Mouse (Mus musculus): ENCODE measurements around the gene Saxo1. TPM values are rescaled to one million over a fixed set of nuclear protein-coding genes. Genes with fewer than 3 reads are reported as not detected.

The Saxo1 gene
- not detected in 2 replicates for polyA plus RNA-seq (2012)

DNA sequence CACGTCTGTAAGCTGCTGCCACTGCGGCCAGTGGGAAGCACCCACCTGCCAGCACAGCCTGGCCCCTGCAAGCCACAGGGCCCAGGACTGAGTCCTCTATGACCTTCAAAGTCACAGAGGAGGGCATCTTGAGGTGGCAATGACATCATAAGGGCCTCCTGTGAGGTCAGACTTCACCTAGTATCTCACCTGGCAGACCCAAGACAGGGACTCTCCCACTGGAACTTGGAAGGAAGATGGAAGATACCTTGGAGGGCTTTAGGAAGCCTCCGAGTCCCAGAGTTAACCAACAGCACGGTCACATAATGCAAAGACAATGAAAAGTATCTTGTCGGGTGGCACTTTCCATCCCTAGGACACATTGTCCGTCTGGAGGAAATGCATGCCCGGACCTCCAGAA lies at the start of gene Saxo1:
Gene Saxo1 (minus strand): TSS at position 101 of the 400 bp plus-strand sequence.

DNA sequence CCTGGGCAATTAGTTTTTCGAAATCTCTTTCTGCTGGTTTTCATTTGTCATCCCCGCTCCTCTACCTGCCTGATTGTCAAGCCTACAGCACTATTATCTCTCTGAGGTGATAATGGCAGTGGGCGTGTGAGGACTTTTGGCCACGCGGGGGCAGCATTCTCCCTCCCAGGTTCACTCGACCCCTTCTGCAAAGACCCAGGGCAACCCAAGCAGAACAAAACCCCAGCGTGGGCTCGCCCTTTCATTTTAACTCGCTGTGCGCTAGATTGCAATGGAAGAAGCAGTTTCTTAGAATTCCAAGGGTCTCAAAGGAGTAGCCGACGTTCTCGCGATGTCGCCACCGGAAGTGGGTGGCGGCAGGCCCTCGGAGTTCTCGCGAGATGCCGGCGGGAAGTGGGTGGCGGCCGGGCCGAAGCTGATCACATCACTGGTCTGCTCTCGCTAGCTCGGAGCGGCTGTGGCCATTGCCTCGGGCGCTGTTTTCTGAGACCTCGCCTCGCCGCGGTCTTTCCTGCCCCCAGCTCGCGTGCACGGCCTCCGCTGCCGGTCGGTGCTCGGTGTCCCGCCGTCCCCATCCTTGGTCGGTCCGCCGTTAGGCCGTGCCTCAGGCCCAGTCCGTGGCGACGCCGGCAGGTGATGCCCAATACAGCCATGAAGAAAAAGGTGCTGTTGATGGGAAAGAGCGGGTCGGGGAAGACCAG lies 17.3 kb upstream of the Saxo1 start, which contains the start of gene Rraga:
Gene Rraga (plus strand): TSS at position 386 of the 701 bp plus-strand sequence.

Other genes with a start within 250 kb of the Saxo1 start
- 35.0 and 37.3 TPM in 2 replicates for gene Rraga, start 17.3 kb upstream of the Saxo1 start, polyA plus RNA-seq (2012)
- gene Haus6, start 53.7 kb upstream of the Saxo1 start, polyA plus RNA-seq (2012), result 23.7 and 24.0 TPM in 2 replicates
- 10.2 and 10.7 TPM in 2 replicates for gene Plin2, start 111.7 kb upstream of the Saxo1 start, polyA plus RNA-seq (2012)
- gene Dennd4c, start 190.2 kb upstream of the Saxo1 start, polyA plus RNA-seq (2012), result 1.2 and 2.0 TPM in 2 replicates